Mouse (Mus musculus): ENCODE measurements at regions not wholly inside any gene's neighbourhood (a gene's known extent, or its start where the extent isn't known, plus 50 kb on each side); places are given as distances from the start of the nearest gene placed in this dataset.

- ATAC-seq (replicated peaks; ENCODE audit: poor library complexity, severe bottlenecking), result no peak
These were observed 54.1 kb upstream of the Sod3 start for GRCm38 (mm10) chr5:52309317-52310060.

DNA sequence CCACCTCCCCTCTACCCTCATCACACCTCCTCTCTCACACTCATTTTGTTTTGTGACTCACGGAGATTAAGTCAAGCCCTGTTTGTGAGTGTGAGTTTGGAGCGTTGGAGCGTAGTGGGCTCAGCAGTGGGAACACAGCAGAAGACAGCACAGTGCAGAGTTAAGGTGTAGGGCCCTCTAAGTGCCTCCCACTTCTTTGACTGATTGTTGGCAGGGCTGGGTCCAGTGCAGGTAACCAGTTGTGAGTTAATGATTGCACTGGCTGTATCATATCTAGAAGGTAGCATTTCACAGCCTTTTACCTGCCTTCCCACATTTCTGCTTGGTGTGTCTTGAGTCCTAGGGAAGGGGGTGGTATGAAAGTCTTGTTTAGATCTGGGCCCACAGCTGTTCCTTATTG lies 67.3 kb upstream of the Sod3 start:
- no peak for ATAC-seq (replicated peaks; ENCODE audit: poor library complexity, severe bottlenecking)

DNA sequence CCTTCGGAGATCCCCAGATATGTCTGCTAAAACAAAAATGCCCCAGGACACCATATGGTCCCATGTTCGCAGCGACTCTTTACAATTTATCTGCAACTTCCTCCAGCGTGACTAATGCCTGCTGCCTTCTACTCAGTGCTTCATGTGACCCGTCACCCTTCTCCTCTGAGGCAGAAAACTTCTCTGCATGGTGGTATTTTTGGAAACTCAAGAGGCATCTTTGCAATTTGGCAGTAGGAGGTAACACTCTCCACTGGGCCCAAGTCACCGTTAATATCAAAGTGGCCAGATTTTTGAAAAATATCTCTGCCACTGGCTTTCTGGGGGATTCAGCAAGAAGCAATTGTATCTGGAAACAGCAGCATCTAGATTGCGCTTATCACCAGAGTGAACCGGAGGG lies 69.1 kb upstream of the Sod3 start:
- no peak for ATAC-seq (replicated peaks; ENCODE audit: poor library complexity, severe bottlenecking)

DNA sequence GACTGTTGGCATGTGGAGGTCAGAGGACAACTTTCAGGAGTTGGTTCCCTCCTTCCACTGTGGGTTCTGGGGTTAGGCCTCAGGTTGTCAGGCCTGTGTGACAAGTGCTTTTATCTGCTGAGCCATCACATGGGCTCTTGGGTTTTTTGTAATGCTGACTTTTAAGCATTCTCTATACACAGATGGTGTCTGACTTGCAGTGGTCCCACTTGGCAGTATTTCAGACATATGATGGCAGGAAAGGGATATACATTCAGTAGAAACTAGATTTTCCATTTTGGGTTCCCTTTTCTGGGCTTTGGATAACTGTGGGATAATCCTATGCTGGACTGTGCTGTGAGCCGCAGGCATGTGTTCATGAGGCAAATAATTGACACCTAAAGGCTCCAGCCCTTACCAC lies 75.3 kb upstream of the Sod3 start:
- ATAC-seq (replicated peaks; ENCODE audit: poor library complexity, severe bottlenecking), result no peak

DNA sequence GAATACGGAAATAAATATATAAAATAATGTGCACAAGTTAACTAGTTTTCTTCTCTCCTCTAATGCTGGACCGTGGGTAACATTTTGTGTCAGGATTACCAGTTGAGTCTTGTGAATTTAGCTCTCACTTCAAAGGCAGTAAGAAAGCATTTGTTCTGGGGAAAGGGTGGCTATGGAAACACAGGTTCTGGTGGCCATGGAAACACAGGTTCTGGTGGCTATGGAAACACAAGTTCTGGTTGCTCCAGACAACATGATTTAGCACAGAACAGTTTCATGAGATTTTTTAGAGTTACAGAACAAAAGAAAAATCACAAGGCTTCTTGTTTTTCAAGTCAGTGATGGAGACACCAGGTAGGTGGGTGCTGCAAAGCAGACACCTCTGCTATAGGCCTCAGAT lies 82.7 kb upstream of the Sod3 start:
- ATAC-seq (replicated peaks; ENCODE audit: poor library complexity, severe bottlenecking), result no peak

- ATAC-seq (replicated peaks; ENCODE audit: poor library complexity, severe bottlenecking), result no peak
These were observed 85.5 kb upstream of the Sod3 start for GRCm38 (mm10) chr5:52278111-52278510.

DNA sequence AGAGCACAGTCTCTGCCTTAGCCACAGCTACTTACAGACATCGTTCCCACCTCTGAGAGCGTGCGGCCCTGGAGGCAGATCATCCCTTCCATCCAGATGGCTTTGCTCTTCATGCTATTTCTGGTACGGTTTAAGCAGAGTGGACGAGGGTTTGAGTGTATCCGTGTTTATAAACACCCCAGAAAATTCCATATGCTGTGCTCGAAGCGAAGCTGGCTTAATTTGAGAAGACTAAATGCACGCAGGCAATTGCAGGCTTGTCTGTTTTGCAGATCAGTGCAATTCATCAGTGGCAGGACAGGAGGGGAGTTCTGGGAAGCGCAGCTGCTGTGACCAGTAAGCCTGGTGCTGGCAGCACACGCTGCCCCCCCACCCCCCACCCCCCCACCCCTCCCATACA lies 72.9 kb upstream of the Dhx15 start:
- ATAC-seq (replicated peaks; ENCODE audit: poor library complexity, severe bottlenecking), result no peak

GRCm38 (mm10) chr5:52258075-52258474 lies 67.8 kb upstream of the Dhx15 start:
- ATAC-seq (replicated peaks; ENCODE audit: poor library complexity, severe bottlenecking), result no peak

- no peak for ATAC-seq (replicated peaks; ENCODE audit: poor library complexity, severe bottlenecking)
These were observed 64.3 kb upstream of the Dhx15 start for GRCm38 (mm10) chr5:52254602-52255071.

DNA sequence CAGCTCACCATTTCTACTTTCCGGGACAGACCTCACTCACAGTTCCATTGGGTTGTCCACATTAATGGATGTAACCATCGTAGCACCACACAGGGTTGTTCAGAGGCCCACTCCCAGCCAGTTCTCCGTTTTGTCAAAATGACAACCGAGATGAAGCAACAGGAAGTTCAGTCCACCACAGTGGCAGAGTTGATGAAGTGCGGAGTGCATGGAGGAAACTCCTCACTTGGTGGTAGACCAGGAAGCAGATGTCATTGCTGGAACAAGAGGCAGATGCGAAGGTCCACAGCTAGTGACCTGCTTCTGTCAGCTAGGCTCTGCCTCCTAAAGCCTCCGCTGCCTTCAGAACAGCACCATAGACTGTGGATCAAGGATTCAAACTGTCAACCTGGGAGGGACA lies 59.5 kb upstream of the Dhx15 start:
- peak; percentile 99 for ATAC-seq (replicated peaks; ENCODE audit: poor library complexity, severe bottlenecking)

- no peak for ATAC-seq (replicated peaks; ENCODE audit: poor library complexity, severe bottlenecking)
These were observed 53.6 kb upstream of the Dhx15 start for GRCm38 (mm10) chr5:52243931-52244330.

GRCm38 (mm10) chr5:52242414-52242813 lies 52.1 kb upstream of the Dhx15 start:
- ATAC-seq (replicated peaks; ENCODE audit: poor library complexity, severe bottlenecking), result no peak

DNA sequence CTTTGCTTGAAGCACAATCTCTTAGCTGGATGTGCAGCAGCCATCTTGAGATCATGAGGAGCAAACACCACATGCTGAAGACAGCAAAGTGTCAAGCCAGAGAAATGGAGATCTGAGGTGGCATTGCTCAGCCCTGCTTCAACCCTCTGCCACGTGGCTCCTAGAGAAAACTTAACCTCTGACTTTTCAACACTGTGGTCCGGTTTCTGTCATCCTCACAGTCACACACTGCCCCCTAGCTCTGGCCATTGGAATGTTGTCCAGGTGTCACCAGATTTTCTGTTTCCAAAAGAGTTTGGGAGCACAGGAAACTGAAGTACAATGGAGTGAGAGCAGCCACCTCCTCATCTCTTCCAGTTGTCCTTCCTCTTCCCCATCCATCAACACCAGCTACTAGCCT lies 50.2 kb upstream of the Dhx15 start:
- peak; percentile 56; the same call in 1 of the 2 replicates for ATAC-seq (replicated peaks; ENCODE audit: poor library complexity, severe bottlenecking)
